Mouse (Mus musculus) neural tube, embryonic 12.5 days (tissue): Measurements from ENCODE around the gene Arhgef18. TPM values are rescaled to one million over a fixed set of nuclear protein-coding genes. Genes with fewer than 3 reads are reported as not detected.
A peak's percentile ranks its signal among the peaks of the same experiment; 100 is the strongest.

Experiments used
- ATAC-seq: fragments of 200-750 bp; cut with Nextera tagmentation; 2 replicates; pipeline ENCODE4 v1.8.0; 2017; ENCODE audit warnings: low read depth, mild to moderate bottlenecking, moderate TSS enrichment, moderate library complexity; ENCODE audit not compliant: low FRiP score
- H3K27ac ChIP-seq: fragments of 300-500 bp; sonication (generic); 2 replicates; pipeline ENCODE4 v1.5.1; 2016
- H3K27me3 ChIP-seq: fragments of 300-500 bp; sonication (generic); replicated peaks from 2 replicates; pipeline ENCODE4 v1.6.1; 2016; ENCODE audit warnings: mild to moderate bottlenecking
- H3K36me3 ChIP-seq: fragments of 300-500 bp; sonication (generic); 2 replicates; pipeline ENCODE4 v1.6.1; 2016; ENCODE audit warnings: mild to moderate bottlenecking
- H3K4me1 ChIP-seq: fragments of 300-500 bp; sonication (generic); 2 replicates; pipeline ENCODE4 v1.6.1; 2016
- H3K4me2 ChIP-seq: fragments of 300-500 bp; sonication (generic); replicated peaks from 2 replicates; pipeline ENCODE4 v1.6.1; 2016; ENCODE audit warnings: mild to moderate bottlenecking
- H3K4me3 ChIP-seq: fragments of 300-500 bp; sonication (generic); 2 replicates; pipeline ENCODE4 v1.5.1; 2016
- H3K9ac ChIP-seq: fragments of 300-500 bp; sonication (generic); 2 replicates; pipeline ENCODE4 v1.6.1; 2016; ENCODE audit warnings: mild to moderate bottlenecking
- H3K9me3 ChIP-seq: fragments of 300-500 bp; sonication (generic); 2 replicates; pipeline ENCODE4 v1.6.1; 2016; ENCODE audit warnings: mild to moderate bottlenecking
- WGBS: fragments of 180-500 bp; shearing (Covaris S2); methylation state at CpG from one replicate; pipeline ENCODE4 v1.1.7; 2016; 5-methylcytosine and 5-hydroxymethylcytosine counted together
- polyA plus RNA-seq: library from polyadenylated mRNA; unstranded; fragments of >200 nt; fragmentation: Nextera tagmentation; extraction: Ambion mirVana; gene quantifications from 2 replicates; pipeline ENCODE4 v1.2.1, GENCODE M21; 2016

The Arhgef18 gene
- 12.1 and 13.4 TPM in 2 replicates for polyA plus RNA-seq

DNA sequence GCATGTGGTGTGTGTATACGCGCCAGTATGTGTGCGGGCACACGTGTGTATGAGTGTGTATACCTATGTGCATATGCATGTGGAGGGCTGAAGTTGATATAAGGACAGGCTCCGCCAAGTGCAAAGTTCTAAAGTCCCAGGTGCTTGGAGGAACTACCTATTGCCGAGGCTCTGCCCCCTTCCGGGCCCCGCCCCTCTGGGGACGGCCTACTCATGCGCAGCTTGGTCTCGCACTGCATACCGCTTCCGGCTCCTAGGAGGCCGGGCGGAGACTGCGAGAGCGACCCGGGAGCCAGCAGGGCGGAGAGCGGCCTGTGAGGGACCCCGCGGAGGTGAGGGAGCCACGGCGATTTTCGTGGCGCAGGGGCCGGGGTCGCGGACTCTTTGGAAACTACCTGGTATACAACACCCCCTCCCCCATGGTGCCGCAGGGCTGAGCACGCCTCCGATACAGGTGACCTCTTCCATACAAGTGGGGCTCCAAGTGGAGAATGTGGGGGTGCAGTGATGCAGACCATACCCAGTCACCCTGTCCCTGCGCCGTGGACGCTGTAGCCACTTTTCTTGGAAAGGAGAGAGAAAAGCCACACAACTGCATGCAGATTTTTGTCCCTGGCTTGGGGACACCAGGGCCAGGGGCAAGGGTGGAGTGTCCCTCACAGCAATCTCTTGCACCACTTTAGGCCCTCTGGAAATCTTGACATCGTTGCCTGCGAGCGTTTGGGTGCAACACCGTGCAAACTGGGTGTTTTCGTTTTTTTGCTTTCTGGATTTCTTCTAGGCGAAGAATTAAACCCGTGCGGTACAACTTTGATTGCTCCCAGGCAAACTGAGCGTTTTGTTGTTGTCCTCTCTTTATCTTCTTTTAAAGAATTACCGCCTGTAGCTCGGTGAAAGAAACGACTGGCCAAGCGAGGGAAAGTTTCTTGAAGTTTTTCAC, at the start of gene Arhgef18:
TSS of gene Arhgef18 (plus strand) at position 236 of the 940 bp plus-strand sequence.
- Histone ChIP-seq H3K27me3 (no peaks in the 10 kb centered on the region), H3K4me3 (peak within 1 kb of the TSS; percentile 76), H3K9me3 (no peaks in the 10 kb centered on the region), H3K4me1 (peaks cover 20% of the 10 kb centered on the region), H3K27ac (no peak within 1 kb of the TSS), H3K4me2 (peak within 1 kb of the TSS; percentile 71), H3K9ac (peak within 1 kb of the TSS; percentile 79), H3K36me3 (peaks cover under 1% of the 10 kb centered on the region; the same call in 1 of the 2 replicates)
- ATAC-seq: peak; percentile 94
- WGBS: 1% methylated on average over 48 of the region's 48 CpGs

DNA sequence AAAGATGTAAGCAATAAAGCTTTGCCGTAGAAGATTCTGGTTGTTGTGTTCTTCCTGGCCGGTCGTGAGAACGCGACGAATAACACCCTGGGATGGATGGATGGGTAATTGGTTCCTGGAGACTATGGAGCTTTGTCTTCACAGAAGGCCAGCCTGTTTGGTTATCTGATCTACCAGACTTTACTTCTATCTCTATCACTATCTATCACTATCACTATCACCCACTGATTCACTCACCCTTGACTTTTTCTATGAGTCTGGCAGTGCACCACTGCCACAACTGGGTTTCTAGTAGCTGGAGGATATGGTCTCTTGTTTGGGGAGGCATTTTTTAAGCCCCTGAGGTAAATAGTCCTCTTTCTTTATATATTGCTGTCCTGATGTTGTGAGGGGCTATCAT, 47.5 kb upstream of the Arhgef18 start:
- no peak overlapping the region for H3K4me2 ChIP-seq
- no peaks in the 10 kb centered on the region for H3K9me3 ChIP-seq
- H3K9ac ChIP-seq: no peak overlapping the region
- WGBS: 95% methylated on average over 6 of the region's 6 CpGs
- H3K4me1 ChIP-seq: no peaks in the 10 kb centered on the region
- no peaks in the 10 kb centered on the region for H3K27me3 ChIP-seq
- no peaks in the 10 kb centered on the region for H3K36me3 ChIP-seq
- no peak for ATAC-seq
- H3K4me3 ChIP-seq: no peak overlapping the region
- no peak overlapping the region for H3K27ac ChIP-seq

DNA sequence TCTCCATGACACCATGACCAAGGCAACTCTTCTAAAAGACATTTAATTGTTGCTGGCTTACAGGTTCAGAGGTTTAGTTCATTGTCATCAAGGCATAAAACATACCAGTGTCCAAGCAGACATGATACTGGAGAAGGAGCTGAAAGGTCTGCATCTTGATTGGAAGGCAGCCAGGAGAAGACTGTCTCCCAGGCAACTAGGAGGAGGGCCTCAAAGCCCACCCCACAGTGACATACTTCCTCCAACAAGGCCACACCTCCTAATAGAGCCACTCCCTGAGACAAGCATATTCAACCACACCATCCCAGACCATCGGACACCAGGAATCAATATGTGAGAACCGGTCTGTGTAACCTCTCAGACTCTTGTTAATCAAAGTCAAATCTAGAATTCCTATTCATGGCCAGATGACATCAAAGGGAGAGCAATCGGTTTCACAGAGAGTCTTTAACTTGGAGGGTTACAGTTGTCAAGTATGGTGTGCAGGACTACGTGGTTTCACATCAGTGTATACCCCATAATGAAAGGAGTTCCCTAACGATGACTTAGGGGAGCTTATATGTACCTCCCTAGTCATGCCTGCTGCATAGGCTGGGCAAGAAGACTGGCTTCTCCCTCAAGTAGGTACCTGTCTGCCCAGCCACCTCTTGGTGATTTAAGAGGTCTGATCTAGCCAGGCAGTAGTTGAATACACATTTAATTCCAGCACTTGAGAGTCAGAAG, 46.0 kb upstream of the Arhgef18 start:
- Histone ChIP-seq H3K27me3 (no peaks in the 10 kb centered on the region), H3K9ac (no peak overlapping the region), H3K4me3 (no peak overlapping the region), H3K4me2 (no peak overlapping the region), H3K27ac (no peak overlapping the region), H3K4me1 (no peaks in the 10 kb centered on the region), H3K9me3 (no peaks in the 10 kb centered on the region), H3K36me3 (no peaks in the 10 kb centered on the region)
- 90% methylated on average over 5 of the region's 5 CpGs for WGBS
- no peak for ATAC-seq

GRCm38 (mm10) chr8:3348142-3348823, 44.5 kb upstream of the Arhgef18 start:
- Histone ChIP-seq H3K9me3 (no peaks in the 10 kb centered on the region), H3K4me1 (no peaks in the 10 kb centered on the region), H3K9ac (no peak overlapping the region), H3K27ac (no peak overlapping the region), H3K4me3 (no peak overlapping the region), H3K4me2 (no peak overlapping the region), H3K27me3 (no peaks in the 10 kb centered on the region), H3K36me3 (no peaks in the 10 kb centered on the region)
- 0 out of 2 replicates have a peak, but pooled peaks have one; percentile 21 for ATAC-seq
- 62% methylated on average over 13 of the region's 13 CpGs for whole genome bisulfite sequencing

DNA sequence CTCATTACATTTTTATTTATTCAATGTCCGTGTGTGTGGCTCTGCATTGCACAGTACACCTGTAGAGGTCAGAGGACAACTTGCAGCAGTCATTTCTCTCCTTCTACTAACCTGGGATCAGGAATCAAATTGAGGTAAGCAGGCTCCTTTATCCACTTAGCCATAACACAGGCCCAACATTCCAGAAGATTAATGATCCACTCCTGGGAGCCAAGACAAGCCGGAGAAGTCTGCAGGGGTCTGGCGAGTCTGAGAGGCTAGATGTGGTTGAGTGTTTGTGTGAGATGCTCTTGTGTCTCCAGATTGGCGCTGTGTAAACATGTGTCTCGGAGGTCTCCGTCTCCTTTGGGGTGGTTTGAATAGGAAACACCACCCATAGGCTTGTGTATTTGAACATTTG, 42.1 kb upstream of the Arhgef18 start:
- 73% methylated on average over 6 of the region's 6 CpGs for WGBS
- H3K9me3 ChIP-seq: no peaks in the 10 kb centered on the region
- no peak overlapping the region for H3K27ac ChIP-seq
- H3K9ac ChIP-seq: no peak overlapping the region
- H3K4me2 ChIP-seq: no peak overlapping the region
- H3K4me3 ChIP-seq: no peak overlapping the region
- H3K27me3 ChIP-seq: no peaks in the 10 kb centered on the region
- no peaks in the 10 kb centered on the region for H3K4me1 ChIP-seq
- no peak for ATAC-seq
- H3K36me3 ChIP-seq: no peaks in the 10 kb centered on the region

DNA sequence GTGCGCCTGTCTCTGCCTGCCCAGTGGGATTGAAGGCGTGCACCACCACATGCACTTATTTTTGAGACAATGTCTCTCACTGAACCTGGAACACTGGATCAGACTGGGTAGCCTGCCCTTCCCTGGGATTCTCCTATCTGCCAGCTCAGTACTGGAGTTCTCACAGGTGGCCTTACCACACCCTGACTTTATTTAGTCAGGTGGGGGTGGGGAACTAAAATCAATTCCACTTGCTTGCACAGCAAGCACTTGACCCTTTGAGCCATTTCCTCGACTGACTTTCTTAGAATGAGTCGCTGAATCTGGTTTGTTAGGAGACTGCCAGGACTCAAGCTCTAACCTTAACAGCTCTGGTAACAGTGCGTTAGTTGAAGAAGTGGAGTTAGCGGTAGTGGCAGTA, 40.1 kb upstream of the Arhgef18 start:
- no peak overlapping the region for H3K4me2 ChIP-seq
- no peak for ATAC-seq
- H3K9me3 ChIP-seq: no peaks in the 10 kb centered on the region
- no peak overlapping the region for H3K4me3 ChIP-seq
- no peaks in the 10 kb centered on the region for H3K36me3 ChIP-seq
- H3K9ac ChIP-seq: no peak overlapping the region
- 82% methylated on average over 6 of the region's 6 CpGs for WGBS
- no peaks in the 10 kb centered on the region for H3K27me3 ChIP-seq
- H3K4me1 ChIP-seq: no peaks in the 10 kb centered on the region
- H3K27ac ChIP-seq: no peak overlapping the region

GRCm38 (mm10) chr8:3353189-3353810, 39.5 kb upstream of the Arhgef18 start, which contains the start of gene A430078G23Rik:
TSS of gene A430078G23Rik (plus strand) at chr8:3353415.
- H3K27me3 ChIP-seq: no peaks in the 10 kb centered on the region
- WGBS: 81% methylated on average over 13 of the region's 13 CpGs
- ATAC-seq: no peak
- H3K9ac ChIP-seq: no peak within 1 kb of the TSS
- no peaks in the 10 kb centered on the region for H3K36me3 ChIP-seq
- H3K27ac ChIP-seq: no peak within 1 kb of the TSS
- H3K4me2 ChIP-seq: no peak within 1 kb of the TSS
- no peaks in the 10 kb centered on the region for H3K4me1 ChIP-seq
- H3K9me3 ChIP-seq: no peaks in the 10 kb centered on the region
- H3K4me3 ChIP-seq: no peak within 1 kb of the TSS

- no peak for ATAC-seq
- Histone ChIP-seq H3K4me3 (no peak overlapping the region), H3K4me1 (no peaks in the 10 kb centered on the region), H3K4me2 (no peak overlapping the region), H3K9me3 (no peaks in the 10 kb centered on the region), H3K27ac (no peak overlapping the region), H3K9ac (no peak overlapping the region), H3K36me3 (no peaks in the 10 kb centered on the region), H3K27me3 (no peaks in the 10 kb centered on the region)
- WGBS: 80% methylated on average over 6 of the region's 6 CpGs
These were observed 38.9 kb upstream of the Arhgef18 start for GRCm38 (mm10) chr8:3353811-3354442.

DNA sequence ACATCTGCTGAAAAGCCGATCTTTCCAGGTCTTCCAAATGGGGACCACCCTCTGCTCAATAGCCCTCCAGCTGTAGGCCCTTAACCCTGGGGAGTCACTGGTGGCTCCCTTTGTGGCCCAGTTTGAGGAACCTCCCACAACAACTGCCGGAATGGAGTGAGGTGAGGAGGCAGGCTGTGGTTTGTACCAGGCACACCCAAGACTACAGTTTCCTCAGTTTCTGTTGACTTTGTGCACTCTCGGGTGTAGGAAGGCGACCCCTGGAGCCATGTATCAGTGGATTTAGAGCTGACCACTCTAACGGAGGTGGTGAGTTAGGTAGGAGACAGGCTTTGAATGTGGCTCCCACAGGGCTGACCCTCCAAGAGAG, 38.4 kb upstream of the Arhgef18 start:
- Histone ChIP-seq H3K4me3 (no peak overlapping the region), H3K36me3 (no peaks in the 10 kb centered on the region), H3K27ac (no peak overlapping the region), H3K9me3 (no peaks in the 10 kb centered on the region), H3K27me3 (no peaks in the 10 kb centered on the region), H3K4me2 (no peak overlapping the region), H3K9ac (no peak overlapping the region), H3K4me1 (no peaks in the 10 kb centered on the region)
- no peak for ATAC-seq
- WGBS: 73% methylated on average over 5 of the region's 5 CpGs

DNA sequence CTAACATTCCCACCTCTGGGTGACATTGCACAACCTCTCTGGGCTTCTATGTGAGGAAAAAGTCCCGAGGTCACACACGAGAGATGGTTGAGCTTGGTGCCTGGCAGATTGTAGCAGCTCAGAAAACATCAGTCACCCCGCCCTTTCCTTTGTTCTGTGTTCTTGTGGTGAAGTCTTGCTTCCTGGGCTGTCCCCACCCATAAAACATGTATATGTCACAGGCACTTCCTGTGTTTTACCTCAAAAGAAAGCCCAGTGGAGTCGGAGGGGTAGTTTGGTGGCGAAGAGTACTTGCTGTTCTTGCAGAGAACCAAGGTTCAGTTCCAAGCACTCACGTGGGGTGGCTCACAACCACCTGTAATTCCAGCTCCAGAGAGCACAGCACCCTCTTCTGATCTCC, 37.2 kb upstream of the Arhgef18 start:
- Histone ChIP-seq H3K9ac (no peak overlapping the region), H3K9me3 (no peaks in the 10 kb centered on the region), H3K27ac (no peak overlapping the region), H3K36me3 (no peaks in the 10 kb centered on the region), H3K4me1 (no peaks in the 10 kb centered on the region), H3K4me3 (no peak overlapping the region), H3K4me2 (no peak overlapping the region), H3K27me3 (no peaks in the 10 kb centered on the region)
- ATAC-seq: no peak
- 85% methylated on average over 6 of the region's 6 CpGs for WGBS

- 8% methylated on average over 4 of the region's 4 CpGs for WGBS
- Histone ChIP-seq H3K4me2 (no peak overlapping the region), H3K27me3 (no peaks in the 10 kb centered on the region)
These were observed 34.7 kb upstream of the Arhgef18 start for GRCm38 (mm10) chr8:3358060-3358459.

More at GRCm38 (mm10) chr8:3358060-3358459, 34.7 kb upstream of the Arhgef18 start:
- no peak overlapping the region for H3K4me3 ChIP-seq
- H3K27ac ChIP-seq: no peak overlapping the region
- no peak overlapping the region for H3K9ac ChIP-seq
- ATAC-seq: no peak
- H3K4me1 ChIP-seq: no peaks in the 10 kb centered on the region
- no peaks in the 10 kb centered on the region for H3K36me3 ChIP-seq
- H3K9me3 ChIP-seq: no peaks in the 10 kb centered on the region
